Mouse (Mus musculus) midbrain, embryonic 10.5 days (tissue): ENCODE data around the gene Mctp2. TPM values are rescaled to one million over a fixed set of nuclear protein-coding genes. Genes with fewer than 3 reads are reported as not detected.
"Not testable (repeated sequence)": the region's sequence is repeated elsewhere in the genome, so short reads cannot be mapped to it uniquely, and the experiment has no call there.

Experiments
- DNase-seq: peaks from one replicate; pipeline ENCODE4 v3.0.0-alpha.2; 2017; ENCODE audit warnings: low spot score
- H3K27ac ChIP-seq: fragments of 300-500 bp; sonication (generic); replicated peaks from 2 replicates; pipeline ENCODE4 v1.5.1; 2016; ENCODE audit warnings: mild to moderate bottlenecking
- H3K27me3 ChIP-seq: fragments of 300-500 bp; sonication (generic); 2 replicates; pipeline ENCODE4 v1.6.1; 2016; ENCODE audit warnings: low read depth, mild to moderate bottlenecking; ENCODE audit not compliant: poor library complexity, severe bottlenecking
- H3K36me3 ChIP-seq: fragments of 300-500 bp; sonication (generic); 2 replicates; pipeline ENCODE4 v1.6.1; 2016; ENCODE audit warnings: mild to moderate bottlenecking, moderate library complexity
- H3K4me1 ChIP-seq: fragments of 300-500 bp; sonication (generic); 2 replicates; pipeline ENCODE4 v1.6.1; 2016
- H3K4me3 ChIP-seq: fragments of 300-500 bp; sonication (generic); 2 replicates; pipeline ENCODE4 v1.5.1; 2016; ENCODE audit warnings: mild to moderate bottlenecking, moderate library complexity
- H3K9me3 ChIP-seq: fragments of 300-500 bp; sonication (generic); replicated peaks from 2 replicates; pipeline ENCODE4 v1.6.1; 2016; ENCODE audit warnings: mild to moderate bottlenecking
- WGBS: fragments of 180-500 bp; shearing (Covaris S2); methylation state at CpG from one replicate; pipeline ENCODE4 v1.1.7; 2016; 5-methylcytosine and 5-hydroxymethylcytosine counted together
- polyA plus RNA-seq: library from polyadenylated mRNA; unstranded; fragments of >200 nt; fragmentation: Nextera tagmentation; extraction: Ambion mirVana; gene quantifications from 2 replicates; pipeline ENCODE4 v1.2.1, GENCODE M21; 2016

The Mctp2 gene
- polyA plus RNA-seq, 1 experiment from 2014 or later: 0.10 TPM

DNA sequence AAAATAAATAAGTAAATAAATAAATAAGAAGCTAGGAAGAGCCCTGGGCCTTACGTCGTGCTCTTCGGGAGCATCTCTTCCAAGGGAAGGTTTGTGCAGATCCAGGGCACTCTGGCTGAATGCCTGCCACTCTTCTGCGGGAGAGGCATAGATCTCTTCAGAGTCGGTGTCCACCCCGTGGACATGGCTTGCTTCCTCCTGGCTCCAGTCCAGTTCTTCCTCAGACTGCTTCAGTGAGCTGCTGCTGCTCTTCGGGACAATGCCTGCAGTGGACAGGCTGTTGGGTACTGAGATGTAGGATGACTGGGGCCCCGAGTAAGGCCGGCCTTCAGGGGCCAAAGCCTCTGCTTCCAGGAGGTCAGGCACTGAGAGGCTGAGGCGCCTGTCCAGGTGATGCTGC, 47.4 kb downstream of the Mctp2 start:
- no peak for DNase-seq
- Histone ChIP-seq H3K36me3 (no peaks in the 10 kb centered on the region), H3K27me3 (no peaks in the 10 kb centered on the region), H3K4me3 (no peak overlapping the region), H3K27ac (no peak overlapping the region), H3K9me3 (no peaks in the 10 kb centered on the region), H3K4me1 (no peaks in the 10 kb centered on the region)
- 95% methylated on average over 10 of the region's 10 CpGs for WGBS

- H3K27ac ChIP-seq, H3K4me1 ChIP-seq, H3K9me3 ChIP-seq, DNase-seq, H3K27me3 ChIP-seq, H3K36me3 ChIP-seq, H3K4me3 ChIP-seq: not testable (repeated sequence)
- WGBS: 88% methylated on average over 9 of the region's 9 CpGs
Observed at GRCm38 (mm10) chr7:72250326-72250725, 56.1 kb downstream of the Mctp2 start.

GRCm38 (mm10) chr7:72241269-72241668, 65.1 kb downstream of the Mctp2 start:
- H3K4me3 ChIP-seq: no peak overlapping the region
- no peaks in the 10 kb centered on the region for H3K27me3 ChIP-seq
- WGBS: 92% methylated on average over 9 of the region's 9 CpGs
- H3K36me3 ChIP-seq: no peaks in the 10 kb centered on the region
- no peak for DNase-seq
- no peaks in the 10 kb centered on the region for H3K9me3 ChIP-seq
- no peak overlapping the region for H3K27ac ChIP-seq
- no peaks in the 10 kb centered on the region for H3K4me1 ChIP-seq

- Histone ChIP-seq H3K4me1 (no peaks in the 10 kb centered on the region), H3K27ac (no peak overlapping the region), H3K9me3 (no peaks in the 10 kb centered on the region), H3K36me3 (no peaks in the 10 kb centered on the region), H3K27me3 (no peaks in the 10 kb centered on the region), H3K4me3 (no peak overlapping the region)
- DNase-seq: no peak
- 35% methylated on average over 3 of the region's 3 CpGs for WGBS
Observed at GRCm38 (mm10) chr7:72239782-72240493, 66.5 kb downstream of the Mctp2 start.

DNA sequence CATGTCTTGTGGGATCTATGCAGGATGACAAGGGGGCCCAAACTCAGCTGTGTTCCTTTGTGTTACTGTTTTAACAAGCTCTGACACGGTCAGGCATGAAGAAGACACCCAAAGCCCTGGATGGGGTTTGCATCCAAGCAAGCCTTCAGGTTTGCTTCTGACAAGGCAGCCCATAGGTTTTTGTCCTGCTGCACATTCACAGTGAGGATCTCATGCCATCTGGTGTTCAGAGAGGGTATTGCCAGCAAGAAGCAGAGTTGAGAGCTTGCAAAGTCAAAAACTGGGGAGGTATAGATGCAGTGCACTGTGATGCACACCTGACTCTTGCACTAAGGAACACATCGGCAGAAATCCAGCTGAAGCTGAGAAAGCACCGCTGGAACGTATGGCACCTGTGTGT, 67.8 kb downstream of the Mctp2 start:
- no peaks in the 10 kb centered on the region for H3K36me3 ChIP-seq
- DNase-seq: peak; percentile 67
- H3K4me1 ChIP-seq: no peaks in the 10 kb centered on the region
- H3K4me3 ChIP-seq: no peak overlapping the region
- H3K27me3 ChIP-seq: no peaks in the 10 kb centered on the region
- no peak overlapping the region; the same call in 1 of the 2 replicates for H3K27ac ChIP-seq
- 47% methylated on average over 4 of the region's 4 CpGs for WGBS
- H3K9me3 ChIP-seq: no peaks in the 10 kb centered on the region

GRCm38 (mm10) chr7:72234433-72234998, 71.9 kb downstream of the Mctp2 start:
- no peak for DNase-seq
- Histone ChIP-seq H3K4me1 (peaks cover 28% of the 10 kb centered on the region), H3K9me3 (no peaks in the 10 kb centered on the region), H3K36me3 (no peaks in the 10 kb centered on the region), H3K4me3 (no peak overlapping the region), H3K27me3 (no peaks in the 10 kb centered on the region), H3K27ac (no peak overlapping the region)
- 77% methylated on average over 6 of the region's 6 CpGs for WGBS

GRCm38 (mm10) chr7:72231182-72231877, 75.1 kb downstream of the Mctp2 start:
- 51% methylated on average over 7 of the region's 7 CpGs for WGBS
- DNase-seq: peak; percentile 25
- Histone ChIP-seq H3K36me3 (no peaks in the 10 kb centered on the region), H3K27ac (peak overlapping the region; percentile 35; the same call in 1 of the 2 replicates), H3K9me3 (no peaks in the 10 kb centered on the region), H3K4me3 (no peak overlapping the region), H3K27me3 (no peaks in the 10 kb centered on the region), H3K4me1 (peaks cover 36% of the 10 kb centered on the region)

- peak; percentile 56 for DNase-seq
- H3K4me1 ChIP-seq: peaks cover 39% of the 10 kb centered on the region
- no peaks in the 10 kb centered on the region for H3K9me3 ChIP-seq
- peak overlapping the region; percentile 49 for H3K27ac ChIP-seq
- no peaks in the 10 kb centered on the region; the same call in 1 of the 2 replicates for H3K27me3 ChIP-seq
- no peak overlapping the region; the same call in 1 of the 2 replicates for H3K4me3 ChIP-seq
- WGBS: 29% methylated on average over 7 of the region's 7 CpGs
- no peaks in the 10 kb centered on the region for H3K36me3 ChIP-seq
Observed at GRCm38 (mm10) chr7:72229925-72230324, 76.5 kb downstream of the Mctp2 start.

DNA sequence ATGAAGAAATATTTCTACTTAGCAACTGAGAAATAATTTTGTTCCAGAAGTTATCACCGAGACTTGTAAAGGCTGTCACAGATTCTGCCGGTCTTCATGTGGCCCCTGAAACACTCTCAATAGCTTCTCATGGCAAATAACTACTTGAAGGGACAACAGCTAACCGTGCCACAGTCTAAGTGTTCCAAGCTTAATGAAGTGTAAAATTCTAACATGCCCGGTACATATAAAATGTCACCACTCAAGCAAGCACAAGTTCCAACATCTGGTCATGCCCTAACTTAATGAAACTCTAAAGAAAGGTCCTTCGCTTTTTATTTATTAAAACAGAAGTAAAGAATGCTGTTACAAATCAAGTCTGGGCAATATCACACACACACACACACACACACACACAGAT, 82.8 kb downstream of the Mctp2 start:
- DNase-seq: no peak
- Histone ChIP-seq H3K9me3 (no peaks in the 10 kb centered on the region), H3K4me3 (no peak overlapping the region), H3K4me1 (peaks cover 13% of the 10 kb centered on the region), H3K27ac (no peak overlapping the region), H3K27me3 (no peaks in the 10 kb centered on the region; the same call in 1 of the 2 replicates), H3K36me3 (no peaks in the 10 kb centered on the region)
- WGBS: 87% methylated on average over 5 of the region's 5 CpGs

- no peak overlapping the region for H3K27ac ChIP-seq
- H3K4me1 ChIP-seq: peaks cover 14% of the 10 kb centered on the region
- no peaks in the 10 kb centered on the region for H3K36me3 ChIP-seq
- H3K4me3 ChIP-seq: no peak overlapping the region
- 87% methylated on average over 8 of the region's 8 CpGs for WGBS
- no peaks in the 10 kb centered on the region; the same call in 1 of the 2 replicates for H3K27me3 ChIP-seq
- H3K9me3 ChIP-seq: no peaks in the 10 kb centered on the region
- no peak for DNase-seq
Observed at GRCm38 (mm10) chr7:72222532-72222931, 83.9 kb downstream of the Mctp2 start.

DNA sequence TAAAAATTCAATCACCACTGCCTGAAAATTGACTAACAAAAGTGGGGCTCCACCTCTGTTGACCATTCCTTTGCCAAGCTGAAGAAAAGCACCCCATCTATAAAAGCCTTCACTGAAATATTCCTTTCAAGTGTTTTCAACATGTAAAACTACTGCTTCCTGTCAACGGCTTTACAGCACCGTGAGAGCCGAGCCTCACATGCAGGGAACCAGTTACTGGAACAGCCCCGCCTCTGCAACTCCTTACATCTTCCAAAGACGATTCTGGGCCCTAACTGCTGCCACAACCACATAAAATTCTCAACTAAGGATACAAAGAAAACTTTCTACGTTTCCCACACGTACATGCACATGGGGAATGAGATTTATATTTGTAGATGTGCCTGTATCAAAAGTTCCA, 88.4 kb downstream of the Mctp2 start:
- no peaks in the 10 kb centered on the region for H3K27me3 ChIP-seq
- no peak overlapping the region for H3K27ac ChIP-seq
- DNase-seq: no peak
- peaks cover 15% of the 10 kb centered on the region for H3K4me1 ChIP-seq
- no peaks in the 10 kb centered on the region for H3K36me3 ChIP-seq
- 82% methylated on average over 7 of the region's 7 CpGs for WGBS
- no peaks in the 10 kb centered on the region for H3K9me3 ChIP-seq
- H3K4me3 ChIP-seq: no peak overlapping the region

GRCm38 (mm10) chr7:72215563-72216215, 90.7 kb downstream of the Mctp2 start:
- Histone ChIP-seq H3K27ac (no peak overlapping the region), H3K4me3 (no peak overlapping the region), H3K9me3 (no peaks in the 10 kb centered on the region), H3K36me3 (no peaks in the 10 kb centered on the region), H3K27me3 (no peaks in the 10 kb centered on the region), H3K4me1 (peaks cover 15% of the 10 kb centered on the region)
- DNase-seq: no peak
- WGBS: 84% methylated on average over 5 of the region's 5 CpGs
